In the genomic region with DNA sequence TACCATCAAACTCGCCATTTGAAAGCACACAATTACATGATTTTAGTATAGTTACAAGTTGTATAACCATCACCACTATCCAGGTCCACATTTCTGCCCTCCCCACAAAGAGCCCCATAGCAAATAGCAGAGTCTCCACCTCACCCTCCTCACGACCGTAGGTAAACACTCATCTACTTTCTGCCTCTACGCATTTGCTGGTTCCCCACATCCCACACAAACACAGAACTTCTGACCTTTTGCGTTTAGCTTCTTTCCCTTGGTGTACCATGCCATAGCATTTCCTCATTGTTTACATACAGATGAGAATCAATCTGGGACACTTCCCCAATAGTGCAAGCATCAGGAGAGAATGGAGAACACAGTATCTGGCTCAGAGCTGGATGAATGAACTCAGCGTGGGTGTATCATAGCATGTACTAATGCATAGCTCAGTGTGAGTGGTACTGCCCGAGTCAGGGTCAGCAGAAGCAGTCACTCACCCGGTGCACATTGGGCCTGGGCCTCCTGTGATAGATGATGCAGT, we compare ENCODE assay signal across 20 mouse cellular contexts.
DNase-seq lines count a peak whose midpoint lies in the region; ATAC-seq and TF ChIP-seq lines count a peak whose summit lies in the region.
"Had no signal": no experiment of that assay in that cellular context is flagged by ENCODE, and none has a peak within 500 bp of the region (broad histone marks: within the 10 kb centered on the region; RNA-seq: fewer than 3 reads in every experiment).

No protein-coding gene starts in this region.

- WGBS in lung, embryonic 15.5 days, result 46% methylated on average over 8 of the region's 8 CpGs
- WGBS in lung, adult 2 months, result 64% methylated on average over 8 of the region's 8 CpGs
- WGBS in embryonic facial prominence, embryonic 12.5 days, result 73% methylated on average over 8 of the region's 8 CpGs
- 87% methylated on average over 8 of the region's 8 CpGs for WGBS in limb, embryonic 10.5 days
- 63% methylated on average over 8 of the region's 8 CpGs for WGBS in liver, postnatal 0 days (ENCODE audit: insufficient replicate concordance)
- 89% methylated on average over 8 of the region's 8 CpGs for WGBS in thymus, adult 2 months

- H3K27me3 ChIP-seq in lung, embryonic 15.5 days, result no peaks in the 10 kb centered on the region
- H3K27me3 ChIP-seq in embryonic facial prominence, embryonic 12.5 days, result no peaks in the 10 kb centered on the region
- H3K27me3 ChIP-seq in limb, embryonic 10.5 days (ENCODE audit: low read depth, poor library complexity, severe bottlenecking), result no peaks in the 10 kb centered on the region
- H3K27me3 ChIP-seq in liver, postnatal 0 days (ENCODE audit: insufficient read depth, low read length), result no peaks in the 10 kb centered on the region
- H3K27me3 ChIP-seq in thymus, adult 2 months (ENCODE audit: control insufficient read depth, insufficient read depth, low read length), result no peaks in the 10 kb centered on the region
- H3K27me3 ChIP-seq: kidney, embryonic 15.5 days; midbrain, embryonic 12.5 days; neural tube, embryonic 13.5 days had no signal

- no peak overlapping the region for H3K9ac ChIP-seq in lung, embryonic 15.5 days
- H3K9ac ChIP-seq in embryonic facial prominence, embryonic 12.5 days, result no peak overlapping the region
- no peak overlapping the region for H3K9ac ChIP-seq in liver, postnatal 0 days (replicated peaks)
- H3K9ac ChIP-seq: hindbrain, embryonic 14.5 days; kidney, embryonic 15.5 days; midbrain, embryonic 12.5 days; neural tube, embryonic 13.5 days had no signal

- no peak for ATAC-seq in lung, embryonic 15.5 days (ENCODE audit: borderline replicate concordance, extremely low read depth, low FRiP score, low TSS enrichment)
- no peak for ATAC-seq in embryonic facial prominence, embryonic 12.5 days (ENCODE audit: insufficient number of reproducible peaks, insufficient read depth, low FRiP score, low TSS enrichment)
- ATAC-seq in liver, postnatal 0 days, result peak; percentile 90
- ATAC-seq: forebrain, embryonic 14.5 days; intestine, embryonic 16.5 days had no signal

- TF ChIP-seq POLR2A in lung, adult 2 months (IDR thresholded peaks at IDR 0.05; ENCODE audit: borderline replicate concordance, extremely low read depth, low read depth, low read length), result no peak
- no peak for TF ChIP-seq POLR2A in thymus, adult 2 months (IDR thresholded peaks at IDR 0.05; ENCODE audit: control insufficient read depth, extremely low read depth, insufficient read depth, low read length, poor library complexity)

- H3K4me2 ChIP-seq in lung, embryonic 15.5 days, result no peak overlapping the region
- no peak overlapping the region for H3K4me2 ChIP-seq in embryonic facial prominence, embryonic 12.5 days (replicated peaks)
- H3K4me2 ChIP-seq in liver, postnatal 0 days (ENCODE audit: low read depth, low read length), result no peak overlapping the region
- H3K4me2 ChIP-seq: hindbrain, embryonic 14.5 days; kidney, embryonic 15.5 days; midbrain, embryonic 12.5 days; neural tube, embryonic 13.5 days had no signal

- no peak for TF ChIP-seq CTCF in lung, adult 2 months (IDR thresholded peaks at IDR 0.05; ENCODE audit: insufficient read depth, low read length)
- no peak for TF ChIP-seq CTCF in liver, postnatal 0 days (IDR thresholded peaks at IDR 0.05; ENCODE audit: low read depth)
- no peak for TF ChIP-seq CTCF in thymus, adult 2 months (IDR thresholded peaks at IDR 0.05; ENCODE audit: borderline replicate concordance, control insufficient read depth, extremely low read depth, insufficient read depth, low read length, poor library complexity)

- intact Hi-C loops in left cerebral cortex, postnatal 4 days (cut with DNase I), result no loop called here

- TF ChIP-seq EP300 in liver, postnatal 0 days (IDR thresholded peaks at IDR 0.05; ENCODE audit: low read depth), result no peak

- peaks cover 14% of the 10 kb centered on the region for H3K4me1 ChIP-seq in lung, embryonic 15.5 days
- 0 out of 2 replicates have a peak, but pooled peaks cover 2% of the 10 kb centered on the region for H3K4me1 ChIP-seq in lung, adult 2 months (ENCODE audit: control insufficient read depth, insufficient read depth, low read length)
- H3K4me1 ChIP-seq in embryonic facial prominence, embryonic 12.5 days, result peaks cover 25% of the 10 kb centered on the region
- peaks cover 92% of the 10 kb centered on the region for H3K4me1 ChIP-seq in limb, embryonic 10.5 days
- H3K4me1 ChIP-seq in liver, postnatal 0 days (ENCODE audit: insufficient read depth), result no peaks in the 10 kb centered on the region
- peaks cover 35% of the 10 kb centered on the region for H3K4me1 ChIP-seq in thymus, adult 2 months (replicated peaks; ENCODE audit: control insufficient read depth, insufficient read depth, low read length)
- H3K4me1 ChIP-seq: neural tube, embryonic 13.5 days had no signal

- H3K36me3 ChIP-seq in lung, embryonic 15.5 days, result no peaks in the 10 kb centered on the region
- no peaks in the 10 kb centered on the region for H3K36me3 ChIP-seq in embryonic facial prominence, embryonic 12.5 days
- no peaks in the 10 kb centered on the region for H3K36me3 ChIP-seq in limb, embryonic 10.5 days
- no peaks in the 10 kb centered on the region for H3K36me3 ChIP-seq in liver, postnatal 0 days (replicated peaks; ENCODE audit: insufficient read depth, low read length)
- no peaks in the 10 kb centered on the region for H3K36me3 ChIP-seq in thymus, adult 2 months (ENCODE audit: control insufficient read depth, insufficient read depth, low read length)
- H3K36me3 ChIP-seq: kidney, embryonic 15.5 days; midbrain, embryonic 12.5 days; neural tube, embryonic 13.5 days had no signal

- no peak overlapping the region for H3K4me3 ChIP-seq in lung, embryonic 15.5 days
- no peak overlapping the region for H3K4me3 ChIP-seq in lung, adult 2 months (replicated peaks; ENCODE audit: extremely low read depth, low read depth, low read length)
- H3K4me3 ChIP-seq in embryonic facial prominence, embryonic 12.5 days, result no peak overlapping the region
- no peak overlapping the region for H3K4me3 ChIP-seq in limb, embryonic 10.5 days
- no peak overlapping the region for H3K4me3 ChIP-seq in liver, postnatal 0 days (ENCODE audit: low read depth, low read length)
- H3K4me3 ChIP-seq in thymus, adult 2 months (ENCODE audit: control insufficient read depth, insufficient read depth, low read length), result no peak overlapping the region
- H3K4me3 ChIP-seq: kidney, embryonic 15.5 days; midbrain, embryonic 12.5 days; neural tube, embryonic 13.5 days had no signal

- peak overlapping the region; percentile 34; the same call in 1 of the 2 replicates for H3K27ac ChIP-seq in lung, embryonic 15.5 days
- peak overlapping the region; percentile 91 for H3K27ac ChIP-seq in embryonic facial prominence, embryonic 12.5 days
- peak overlapping the region; percentile 94 for H3K27ac ChIP-seq in limb, embryonic 10.5 days
- H3K27ac ChIP-seq in liver, postnatal 0 days (ENCODE audit: low read depth), result no peak overlapping the region
- H3K27ac ChIP-seq in thymus, adult 2 months (ENCODE audit: control insufficient read depth, insufficient read depth, low read length), result no peak overlapping the region
- H3K27ac ChIP-seq: hindbrain, embryonic 14.5 days; kidney, embryonic 15.5 days; macrophage; midbrain, embryonic 12.5 days; neural tube, embryonic 13.5 days had no signal

- DNase-seq in lung, adult 2 months, result no peak
- DNase-seq in limb, embryonic 10.5 days (ENCODE audit: low spot score), result no peak
- no peak for DNase-seq in liver, postnatal 0 days
- DNase-seq in left cerebral cortex, postnatal 4 days, result no peak
- DNase-seq in thymus, adult 2 months, result no peak
- DNase-seq: adrenal gland, postnatal 36 days; cerebellum, adult 11-12 months; cerebellum, postnatal 25 days; gastrocnemius, postnatal 36 days; kidney, postnatal 4 days; right cerebral cortex, adult 18-20 months had no signal

- no peaks in the 10 kb centered on the region for H3K9me3 ChIP-seq in lung, embryonic 15.5 days
- no peaks in the 10 kb centered on the region for H3K9me3 ChIP-seq in embryonic facial prominence, embryonic 12.5 days
- H3K9me3 ChIP-seq in limb, embryonic 10.5 days (replicated peaks), result no peaks in the 10 kb centered on the region
- H3K9me3 ChIP-seq in liver, postnatal 0 days (ENCODE audit: low read length), result no peaks in the 10 kb centered on the region
- H3K9me3 ChIP-seq: kidney, embryonic 15.5 days; midbrain, embryonic 12.5 days; neural tube, embryonic 13.5 days had no signal

Comparison
In these comparisons a context has a peak if more than half of its experiments do, and no peak if none do; other contexts are left out.
1. H3K27ac ChIP-seq: peak in lung, embryonic 15.5 days (single experiment), embryonic facial prominence, embryonic 12.5 days (single experiment) and limb, embryonic 10.5 days (single experiment); none in liver, postnatal 0 days (single experiment) and thymus, adult 2 months (single experiment).